Mouse (Mus musculus): ENCODE results near the gene Olfr1446. TPM values are rescaled to one million over a fixed set of nuclear protein-coding genes. Genes with fewer than 3 reads are reported as not detected.

The Olfr1446 gene
- not detected in 2 replicates for polyA plus RNA-seq (2015; fragmentation: Nextera tagmentation; extraction: Ambion mirVana)

DNA sequence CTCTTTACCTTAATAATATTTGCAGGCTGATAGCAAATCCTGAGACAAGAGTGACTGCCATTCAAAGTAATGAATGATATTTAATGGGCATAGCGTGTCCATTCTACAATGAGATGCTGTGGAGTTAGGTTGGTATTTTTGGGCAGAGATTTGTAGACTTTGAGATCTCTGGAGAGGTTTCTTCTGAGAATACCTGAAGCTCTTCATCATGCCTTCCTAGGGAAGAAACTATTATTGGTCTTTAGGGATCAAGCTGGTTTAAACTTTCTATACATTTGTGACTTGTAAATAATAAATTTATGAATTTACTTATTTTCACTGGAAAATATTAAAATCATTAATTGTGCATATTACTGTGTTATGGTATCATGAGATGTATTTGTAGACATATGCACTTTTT lies at the start of gene Olfr1446:
Gene Olfr1446 (minus strand): TSS at position 101 of the 400 bp plus-strand sequence.
- DNase-seq (ENCODE audit: low spot score): no peak

DNA sequence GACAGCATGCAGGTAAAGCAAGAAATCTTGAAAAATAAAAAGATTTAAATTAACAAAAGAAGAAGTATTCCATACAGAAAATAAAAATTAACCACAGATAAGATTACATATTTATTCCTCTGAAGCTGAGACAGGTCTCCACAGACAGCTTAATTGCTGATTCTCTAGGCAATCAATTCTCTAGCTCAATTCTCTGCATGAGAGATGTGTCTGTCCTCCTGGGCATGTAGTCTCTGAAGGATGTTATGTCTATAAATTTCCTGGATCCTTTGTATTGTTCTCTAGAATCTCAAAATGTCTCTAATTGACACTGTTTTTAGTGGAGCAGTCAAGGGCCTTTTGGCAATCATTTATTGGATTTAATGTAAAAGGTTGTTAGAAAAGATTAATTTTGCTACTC lies 37.2 kb upstream of the Olfr1446 start, which contains the start of gene Olfr1449:
Gene Olfr1449 (plus strand): TSS at position 301 of the 400 bp plus-strand sequence.
- DNase-seq (ENCODE audit: low spot score): no peak

DNA sequence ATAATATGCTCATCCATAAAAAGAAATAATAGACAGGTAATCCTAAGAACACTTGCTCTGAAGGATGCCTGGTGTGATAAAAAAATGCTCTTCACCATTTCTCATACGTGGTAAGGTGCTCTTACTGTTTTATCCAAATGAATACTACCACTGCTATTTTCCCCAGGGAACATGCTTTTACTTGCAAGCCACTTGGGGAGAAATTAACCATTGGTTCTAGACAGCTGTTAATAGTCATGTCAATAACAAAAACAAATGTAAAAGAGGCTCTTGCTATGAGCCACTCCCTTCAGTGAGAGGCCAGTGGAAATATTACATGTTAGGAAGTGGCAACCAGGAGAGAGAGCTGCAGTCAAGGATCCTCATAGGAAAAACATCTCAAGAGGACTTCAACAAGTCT lies 31.0 kb upstream of the Olfr1446 start, which contains the start of gene Olfr1448:
Gene Olfr1448 (minus strand): TSS at position 101 of the 400 bp plus-strand sequence.
- DNase-seq (ENCODE audit: low spot score): no peak

DNA sequence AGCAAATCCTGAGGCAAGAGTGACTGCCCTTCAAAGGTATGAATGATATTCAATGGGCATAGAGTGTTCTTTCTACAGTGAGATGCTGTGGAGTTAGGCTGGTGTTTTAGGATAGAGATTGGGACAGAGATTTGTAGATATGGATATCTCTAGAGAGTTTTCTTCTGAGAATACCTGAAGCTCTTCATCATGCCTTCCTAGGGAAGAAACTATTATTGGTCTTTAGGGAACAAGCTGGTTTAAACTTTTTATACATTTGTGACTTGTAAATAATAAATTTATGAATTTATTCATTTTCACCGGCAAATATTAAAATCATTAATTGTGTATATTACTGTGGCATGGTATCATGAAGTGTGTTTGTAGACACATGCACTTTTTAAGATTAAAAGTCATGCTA lies 10.3 kb upstream of the Olfr1446 start, which contains the start of gene Olfr1447:
Gene Olfr1447 (minus strand): TSS at position 101 of the 400 bp plus-strand sequence.
- no peak for DNase-seq (ENCODE audit: low spot score)

DNA sequence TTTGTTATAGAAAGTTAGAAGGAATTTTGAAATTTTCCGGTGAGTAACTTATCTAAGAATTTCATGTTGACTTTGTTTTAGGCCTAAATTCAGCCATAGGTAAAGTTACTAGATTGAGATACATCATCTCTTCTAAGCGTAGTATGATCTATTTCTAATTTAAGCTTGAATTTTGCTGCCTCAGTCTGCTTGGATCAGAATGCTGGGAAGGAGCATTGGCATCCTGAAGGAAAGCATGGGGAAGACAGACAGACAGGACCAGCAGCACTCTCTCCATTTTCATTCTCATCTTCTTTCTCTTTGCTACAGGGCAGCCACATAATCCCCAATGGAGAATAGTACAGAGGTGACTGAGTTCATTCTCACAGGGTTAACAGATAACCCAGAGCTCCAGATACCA lies 9.8 kb downstream of the Olfr1446 start, which contains the start of gene Olfr1445:
Gene Olfr1445 (plus strand): TSS at position 301 of the 400 bp plus-strand sequence.
- no peak for DNase-seq (ENCODE audit: low spot score)

DNA sequence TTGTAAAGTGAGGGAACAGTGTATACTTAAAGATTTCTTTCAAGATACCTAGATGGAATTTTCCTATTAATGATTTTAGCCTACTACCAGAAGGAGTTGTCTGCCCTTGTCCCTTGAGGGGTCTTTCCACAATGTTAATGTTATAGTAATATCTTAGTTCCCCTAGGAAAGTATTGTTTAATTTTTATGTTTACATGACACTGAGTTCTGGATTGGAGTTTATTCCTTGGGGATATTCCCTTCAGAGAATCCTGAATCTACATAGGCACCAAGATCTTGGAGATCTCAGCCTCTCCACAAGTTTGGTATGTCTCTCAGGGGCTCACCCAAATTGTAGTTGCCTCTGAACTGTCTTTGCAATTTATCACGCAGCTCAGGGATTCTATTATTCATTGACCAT lies 36.3 kb downstream of the Olfr1446 start, which contains the start of gene Olfr1444:
Gene Olfr1444 (plus strand): TSS at position 301 of the 400 bp plus-strand sequence.
- no peak for DNase-seq (ENCODE audit: low spot score)

DNA sequence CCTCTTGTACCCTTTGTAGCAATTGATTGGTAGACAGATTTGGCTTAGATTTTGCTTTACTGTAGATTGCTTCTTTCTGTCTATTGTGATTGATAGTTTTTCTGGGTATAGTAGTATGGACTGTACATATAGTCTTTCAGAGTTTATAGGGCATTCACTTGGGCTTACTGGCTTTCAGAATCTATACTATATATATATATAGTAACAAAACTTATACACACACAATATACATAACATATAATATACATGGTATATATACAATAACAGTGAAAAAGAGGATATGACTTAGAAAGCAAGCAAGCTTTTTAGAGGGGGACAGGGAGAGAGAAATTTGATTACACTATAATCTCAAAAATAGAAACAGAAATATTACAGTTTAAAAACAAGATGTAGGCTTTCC lies 46.9 kb downstream of the Olfr1446 start, which contains the start of gene Gm5244:
Gene Gm5244 (plus strand): TSS at position 301 of the 400 bp plus-strand sequence.
- no peak for DNase-seq (ENCODE audit: low spot score)

DNA sequence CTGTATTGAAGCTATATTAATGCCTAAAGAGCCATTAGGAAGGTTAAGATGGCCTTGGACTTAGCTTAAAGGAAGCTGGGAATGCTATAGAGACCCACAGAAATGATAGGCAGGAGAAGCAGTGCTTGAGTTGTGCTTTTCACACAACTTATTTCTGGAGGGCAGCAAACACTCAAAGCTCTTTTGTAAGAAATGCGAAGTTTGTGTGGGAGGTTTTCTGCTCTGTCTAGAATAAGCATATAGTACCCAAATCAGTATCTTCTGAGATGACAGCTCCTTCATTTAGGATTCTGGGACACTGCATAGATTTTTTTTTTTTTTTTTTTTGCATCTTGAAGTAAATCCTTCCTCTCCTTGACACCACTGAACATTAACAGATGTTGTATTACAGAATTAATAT lies 54.8 kb downstream of the Olfr1446 start:
- no peak for DNase-seq (ENCODE audit: low spot score)

Other genes starting within 250 kb of the Olfr1446 start
- not detected in 2 replicates for gene Olfr1442, start 223.1 kb downstream of the Olfr1446 start, polyA plus RNA-seq (2015; fragmentation: Nextera tagmentation; extraction: Ambion mirVana)
- not detected in 2 replicates for gene Olfr1443, start 215.4 kb downstream of the Olfr1446 start, polyA plus RNA-seq (2015; fragmentation: Nextera tagmentation; extraction: Ambion mirVana)
- gene Keg1, start 197.7 kb downstream of the Olfr1446 start, polyA plus RNA-seq (2015; fragmentation: Nextera tagmentation; extraction: Ambion mirVana): not detected in 2 replicates
- gene Cntf, start 127.9 kb downstream of the Olfr1446 start, polyA plus RNA-seq (2015; fragmentation: Nextera tagmentation; extraction: Ambion mirVana): 0.93 and 1.6 TPM in 2 replicates
- 14.8 and 18.2 TPM in 2 replicates for gene Zfp91, start 97.4 kb downstream of the Olfr1446 start, polyA plus RNA-seq (2015; fragmentation: Nextera tagmentation; extraction: Ambion mirVana)
- gene Lpxn, start 97.3 kb downstream of the Olfr1446 start, polyA plus RNA-seq (2015; fragmentation: Nextera tagmentation; extraction: Ambion mirVana): 43.3 and 48.2 TPM in 2 replicates
- gene Gm5244, start 46.8 kb downstream of the Olfr1446 start, polyA plus RNA-seq (2015; fragmentation: Nextera tagmentation; extraction: Ambion mirVana): not detected in 2 replicates
- gene Olfr1444, start 36.2 kb downstream of the Olfr1446 start, polyA plus RNA-seq (2015; fragmentation: Nextera tagmentation; extraction: Ambion mirVana): 0.06 and 0.09 TPM in 2 replicates
- not detected in 2 replicates for gene Olfr1445, start 9.7 kb downstream of the Olfr1446 start, polyA plus RNA-seq (2015; fragmentation: Nextera tagmentation; extraction: Ambion mirVana)
- gene Olfr1447, start 10.2 kb upstream of the Olfr1446 start, polyA plus RNA-seq (2015; fragmentation: Nextera tagmentation; extraction: Ambion mirVana): not detected in 2 replicates
- gene Olfr1448, start 30.9 kb upstream of the Olfr1446 start, polyA plus RNA-seq (2015; fragmentation: Nextera tagmentation; extraction: Ambion mirVana): not detected in 2 replicates
- not detected in 2 replicates for gene Olfr1449, start 37.3 kb upstream of the Olfr1446 start, polyA plus RNA-seq (2015; fragmentation: Nextera tagmentation; extraction: Ambion mirVana)
- not detected in 2 replicates for gene Olfr1450, start 56.7 kb upstream of the Olfr1446 start, polyA plus RNA-seq (2015; fragmentation: Nextera tagmentation; extraction: Ambion mirVana)
- not detected in 2 replicates for gene Olfr1451, start 101.5 kb upstream of the Olfr1446 start, polyA plus RNA-seq (2015; fragmentation: Nextera tagmentation; extraction: Ambion mirVana)
- gene Olfr1453, start 134.8 kb upstream of the Olfr1446 start, polyA plus RNA-seq (2015; fragmentation: Nextera tagmentation; extraction: Ambion mirVana): not detected in 2 replicates
- not detected in 2 replicates for gene Olfr1454, start 167.1 kb upstream of the Olfr1446 start, polyA plus RNA-seq (2015; fragmentation: Nextera tagmentation; extraction: Ambion mirVana)
- not detected in 2 replicates for gene Olfr1457, start 204.4 kb upstream of the Olfr1446 start, polyA plus RNA-seq (2015; fragmentation: Nextera tagmentation; extraction: Ambion mirVana)
- gene Olfr1458, start 213.3 kb upstream of the Olfr1446 start, polyA plus RNA-seq (2015; fragmentation: Nextera tagmentation; extraction: Ambion mirVana): not detected in 2 replicates